Mouse (Mus musculus) megakaryocyte, embryonic 14.5 days (primary cell): Measurements from ENCODE around the gene Cntn4.

Source experiments
- FLI1 ChIP-seq: IDR thresholded peaks from 2 replicates; pipeline ENCODE4 v1.6.1; 2012; ENCODE audit warnings: low read length, inconsistent platforms, mixed read lengths
- GATA1 ChIP-seq: IDR thresholded peaks from 3 replicates; pipeline ENCODE4 v1.6.1; 2012; ENCODE audit warnings: mixed read lengths, low read length, inconsistent platforms, borderline replicate concordance

- no peak for TF ChIP-seq FLI1
- TF ChIP-seq GATA1 = no peak
These were observed 477.9 kb downstream of the Cntn4 start for GRCm38 (mm10) chr6:106155362-106155761.
